Mouse (Mus musculus) lung, embryonic 14.5 days (tissue): ENCODE measurements at regions not wholly inside any gene's neighbourhood (a gene's known extent, or its start where the extent isn't known, plus 50 kb on each side); places are given as distances from the start of the nearest gene placed in this dataset.
"Not testable (repeated sequence)": the region's sequence is repeated elsewhere in the genome, so short reads cannot be mapped to it uniquely, and the experiment has no call there.

Experiments
- ATAC-seq: fragments of 200-750 bp; cut with Nextera tagmentation; 2 replicates; pipeline ENCODE4 v1.8.0; 2017; ENCODE audit warnings: mild to moderate bottlenecking, moderate TSS enrichment, moderate library complexity; ENCODE audit not compliant: insufficient read depth
- DNase-seq: peaks from one replicate; pipeline ENCODE4 v3.0.0-alpha.2; 2015
- H3K27ac ChIP-seq: fragments of 300-500 bp; sonication (generic); 2 replicates; pipeline ENCODE4 v1.5.1; 2014; ENCODE audit warnings: low read depth, mild to moderate bottlenecking, moderate library complexity
- H3K27me3 ChIP-seq: fragments of 300-500 bp; sonication (generic); 2 replicates; pipeline ENCODE4 v1.6.1; 2014; ENCODE audit warnings: low read length, control low read depth; ENCODE audit not compliant: insufficient read depth
- H3K36me3 ChIP-seq: fragments of 300-500 bp; sonication (generic); 2 replicates; pipeline ENCODE4 v1.6.1; 2014; ENCODE audit warnings: control low read depth; ENCODE audit not compliant: insufficient read depth
- H3K4me1 ChIP-seq: fragments of 300-500 bp; sonication (generic); 2 replicates; pipeline ENCODE4 v1.6.1; 2014; ENCODE audit warnings: antibody characterized with exemption, control low read depth; ENCODE audit not compliant: insufficient read depth
- H3K4me2 ChIP-seq: fragments of 300-500 bp; sonication (generic); 2 replicates; pipeline ENCODE4 v1.6.1; 2014; ENCODE audit warnings: mild to moderate bottlenecking
- H3K4me3 ChIP-seq: fragments of 300-500 bp; sonication (generic); 2 replicates; pipeline ENCODE4 v1.5.1; 2014; ENCODE audit warnings: low read depth, low read length
- H3K9ac ChIP-seq: fragments of 300-500 bp; sonication (generic); 2 replicates; pipeline ENCODE4 v1.6.1; 2014
- H3K9me3 ChIP-seq: fragments of 300-500 bp; sonication (generic); 2 replicates; pipeline ENCODE4 v1.6.1; 2016; ENCODE audit warnings: low read depth, low read length, control low read depth
- CTCF ChIP-seq: IDR thresholded peaks from 2 replicates; pipeline ENCODE4 v1.5.1; 2016; ENCODE audit warnings: antibody characterized with exemption, low read depth
- WGBS: fragments of 180-500 bp; shearing (Covaris S2); extraction: QIAGEN DNeasy Blood & Tissue Kit; methylation state at CpG from one replicate; pipeline ENCODE4 v1.1.7; 2014; 5-methylcytosine and 5-hydroxymethylcytosine counted together

DNA sequence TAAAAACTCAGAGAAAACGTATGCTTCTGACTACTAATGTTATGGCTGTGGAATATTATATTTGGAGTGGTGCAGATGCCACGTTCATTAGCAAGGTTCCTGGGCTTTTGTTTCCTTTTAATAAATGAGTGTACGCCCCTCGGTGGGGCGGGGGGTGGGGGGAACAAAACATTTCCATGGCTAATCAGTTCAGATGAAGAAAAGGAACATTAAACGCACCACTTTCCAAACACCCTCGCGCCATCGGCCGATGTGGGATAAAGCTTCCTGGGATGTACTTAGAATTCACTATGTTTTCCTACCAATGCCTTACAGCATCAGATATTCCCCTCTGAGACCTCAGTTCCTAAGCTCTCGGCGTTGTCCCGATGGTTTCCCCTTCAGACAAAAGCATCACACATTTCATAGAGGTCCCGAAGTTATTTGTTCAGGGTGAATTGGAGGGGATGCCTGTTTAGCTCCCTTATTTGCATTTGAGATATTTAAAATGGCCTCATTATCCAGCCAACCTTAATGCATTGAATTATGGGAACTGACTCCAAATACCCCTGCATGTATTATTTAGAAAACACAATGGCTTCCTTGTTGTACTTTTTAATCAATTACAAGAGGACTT lies 155.5 kb upstream of the Pmfbp1 start:
- H3K9ac ChIP-seq = no peak overlapping the region
- H3K27ac ChIP-seq = no peak overlapping the region
- WGBS = 87% methylated on average over 14 of the region's 14 CpGs
- TF ChIP-seq CTCF = no peak
- H3K4me2 ChIP-seq = no peak overlapping the region
- no peaks in the 10 kb centered on the region for H3K36me3 ChIP-seq
- no peaks in the 10 kb centered on the region for H3K27me3 ChIP-seq
- H3K4me1 ChIP-seq = no peaks in the 10 kb centered on the region
- no peaks in the 10 kb centered on the region for H3K9me3 ChIP-seq
- no peak for DNase-seq
- no peak for ATAC-seq
- no peak overlapping the region for H3K4me3 ChIP-seq

DNA sequence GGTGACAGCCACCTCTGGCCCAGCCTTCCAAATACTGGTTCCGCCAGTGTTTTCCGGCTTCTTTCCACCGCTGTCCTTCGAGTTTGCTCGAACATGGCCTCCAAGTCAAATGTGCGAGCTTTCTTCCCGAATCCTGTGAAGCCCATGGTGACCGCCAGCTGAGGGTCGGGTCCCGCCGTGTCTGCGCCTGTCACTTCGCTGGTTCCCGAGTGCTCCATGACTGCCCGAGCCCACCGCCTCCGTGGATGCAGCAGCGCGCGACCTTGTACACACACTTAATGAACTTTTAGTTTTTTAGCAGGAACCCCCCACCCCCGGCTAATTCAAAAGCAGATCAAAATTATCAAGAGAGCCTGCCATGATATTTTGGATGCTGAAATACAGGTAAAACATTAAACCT lies 153.2 kb upstream of the Pmfbp1 start:
- H3K4me3 ChIP-seq, H3K27me3 ChIP-seq, H3K4me1 ChIP-seq, ATAC-seq, H3K27ac ChIP-seq, H3K9me3 ChIP-seq, H3K36me3 ChIP-seq, DNase-seq, H3K9ac ChIP-seq, H3K4me2 ChIP-seq: not testable (repeated sequence)
- WGBS = 89% methylated on average over 21 of the region's 21 CpGs

DNA sequence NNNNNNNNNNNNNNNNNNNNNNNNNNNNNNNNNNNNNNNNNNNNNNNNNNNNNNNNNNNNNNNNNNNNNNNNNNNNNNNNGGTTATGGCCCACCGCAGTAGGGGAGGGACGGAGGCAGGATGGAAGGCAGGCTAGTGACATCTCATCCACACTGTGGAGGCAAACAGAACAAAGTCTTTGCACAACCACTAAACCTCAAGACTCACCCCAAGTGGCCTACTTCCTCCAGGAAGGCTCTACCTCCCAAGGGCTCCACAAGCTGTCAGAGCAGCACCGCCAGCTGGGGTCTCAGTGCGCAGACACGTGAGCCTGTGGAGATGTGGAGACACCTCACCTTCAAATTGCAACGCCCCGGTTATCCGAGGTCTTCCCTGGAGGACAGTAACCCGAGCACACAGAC lies 138.7 kb upstream of the Pmfbp1 start:
- DNase-seq (no peak), ATAC-seq (no peak)
- H3K9me3 ChIP-seq = no peaks in the 10 kb centered on the region
- no peak overlapping the region for H3K4me2 ChIP-seq
- TF ChIP-seq CTCF = no peak
- H3K9ac ChIP-seq = no peak overlapping the region
- WGBS = 78% methylated on average over 9 of the region's 9 CpGs
- no peak overlapping the region for H3K27ac ChIP-seq
- H3K27me3 ChIP-seq = no peaks in the 10 kb centered on the region; the same call in 1 of the 2 replicates
- no peaks in the 10 kb centered on the region for H3K4me1 ChIP-seq
- no peak overlapping the region for H3K4me3 ChIP-seq
- H3K36me3 ChIP-seq = no peaks in the 10 kb centered on the region

DNA sequence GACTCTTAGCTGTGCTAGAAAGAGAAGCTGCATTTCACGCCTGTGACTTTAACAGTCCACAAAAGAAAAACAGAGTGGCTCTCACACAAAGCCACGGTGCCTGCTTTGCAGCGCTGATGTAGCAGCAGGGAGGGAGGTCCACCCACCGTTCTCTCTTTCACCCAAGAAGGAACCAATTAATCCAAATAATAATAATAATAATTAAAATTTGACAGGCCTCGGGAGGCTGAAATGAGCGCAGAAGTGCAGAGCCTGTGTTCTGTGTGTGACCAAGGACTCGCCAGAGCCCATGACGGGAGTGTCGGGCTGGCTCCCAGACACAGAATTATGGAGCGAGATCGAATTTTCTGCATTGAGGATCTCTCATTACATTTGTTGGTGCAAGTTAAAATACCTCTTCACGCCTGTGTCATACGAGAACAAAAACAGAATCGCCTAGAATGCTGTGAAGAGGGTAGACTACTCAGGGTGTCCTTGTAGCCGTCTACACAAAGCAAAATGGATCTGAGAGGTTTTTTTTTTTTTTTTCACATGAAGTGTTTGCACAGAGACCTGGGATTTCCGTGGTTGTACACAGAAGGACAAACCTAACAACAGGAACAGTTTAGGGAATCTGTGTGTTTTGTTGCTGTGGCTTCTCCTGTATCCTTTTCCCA lies 134.3 kb upstream of the Pmfbp1 start:
- H3K27ac ChIP-seq = no peak overlapping the region
- H3K9ac ChIP-seq = no peak overlapping the region
- H3K36me3 ChIP-seq = no peaks in the 10 kb centered on the region
- no peaks in the 10 kb centered on the region; the same call in 1 of the 2 replicates for H3K27me3 ChIP-seq
- peak overlapping the region; percentile 65 for H3K4me2 ChIP-seq
- no peaks in the 10 kb centered on the region for H3K4me1 ChIP-seq
- 15% methylated on average over 16 of the region's 16 CpGs for WGBS
- TF ChIP-seq CTCF = no peak
- H3K4me3 ChIP-seq = peak overlapping the region; percentile 21; the same call in 1 of the 2 replicates
- ATAC-seq = no peak
- no peaks in the 10 kb centered on the region for H3K9me3 ChIP-seq
- DNase-seq = peak; percentile 41

DNA sequence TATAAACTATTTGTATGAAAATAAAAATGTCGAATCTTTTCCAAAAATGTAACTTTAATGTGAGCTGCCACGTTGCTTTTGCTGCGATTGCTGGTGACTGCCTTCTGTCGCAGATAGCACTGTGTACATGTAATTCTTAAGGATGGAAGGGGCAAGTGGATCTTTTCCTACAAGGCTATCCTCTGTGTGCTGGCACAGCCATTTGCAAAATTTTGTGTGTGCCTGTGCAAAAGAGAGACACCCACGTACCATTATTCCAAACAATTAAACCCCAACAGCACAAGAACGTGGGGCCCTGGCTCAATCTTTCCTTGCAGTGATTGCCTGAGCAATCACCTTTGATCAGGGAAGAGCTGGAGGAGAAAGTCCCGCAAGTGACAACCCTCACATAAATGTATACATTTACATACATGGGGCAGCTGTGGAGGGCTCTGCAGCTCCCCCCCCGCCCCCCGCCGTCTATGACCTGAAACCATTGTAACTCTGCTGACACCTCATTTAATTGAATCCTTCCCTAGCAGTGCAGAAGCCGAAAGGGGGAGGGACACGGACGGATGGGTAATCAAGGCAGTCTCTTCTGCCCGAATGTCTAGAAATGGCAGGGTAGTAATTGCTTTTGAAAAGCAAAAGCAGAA lies 133.6 kb upstream of the Pmfbp1 start:
- no peaks in the 10 kb centered on the region for H3K4me1 ChIP-seq
- WGBS = 9% methylated on average over 14 of the region's 14 CpGs
- H3K9ac ChIP-seq = no peak overlapping the region
- no peaks in the 10 kb centered on the region for H3K36me3 ChIP-seq
- H3K9me3 ChIP-seq = no peaks in the 10 kb centered on the region
- DNase-seq (peak; percentile 64), ATAC-seq (peak; percentile 38)
- no peak for TF ChIP-seq CTCF
- H3K27me3 ChIP-seq = no peaks in the 10 kb centered on the region; the same call in 1 of the 2 replicates
- H3K27ac ChIP-seq = no peak overlapping the region
- H3K4me2 ChIP-seq = peak overlapping the region; percentile 65
- peak overlapping the region; percentile 27 for H3K4me3 ChIP-seq

DNA sequence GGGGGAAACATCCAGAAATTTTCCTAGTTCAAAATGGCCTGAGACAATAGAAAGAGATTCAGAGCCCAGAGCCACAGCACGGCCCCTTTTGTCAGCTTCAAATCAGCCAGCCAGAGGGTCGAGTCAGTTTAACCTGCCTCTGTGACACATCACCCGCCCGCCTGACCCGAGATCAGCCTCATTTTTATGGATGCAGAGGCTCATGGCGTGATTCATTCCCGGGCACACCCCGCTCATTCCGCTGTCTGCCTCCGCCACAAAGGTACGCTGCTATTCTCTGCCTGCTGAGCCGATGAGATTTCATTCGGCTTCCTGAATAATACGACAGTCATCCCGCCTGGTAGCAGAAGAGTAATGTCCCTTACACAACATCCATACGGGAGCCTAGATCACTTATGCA lies 132.9 kb upstream of the Pmfbp1 start:
- 14% methylated on average over 16 of the region's 16 CpGs for WGBS
- no peaks in the 10 kb centered on the region for H3K36me3 ChIP-seq
- H3K9me3 ChIP-seq = no peaks in the 10 kb centered on the region
- TF ChIP-seq CTCF = no peak
- DNase-seq = peak; percentile 42
- H3K4me1 ChIP-seq = no peaks in the 10 kb centered on the region
- peak overlapping the region; percentile 65 for H3K4me2 ChIP-seq
- no peaks in the 10 kb centered on the region; the same call in 1 of the 2 replicates for H3K27me3 ChIP-seq
- H3K4me3 ChIP-seq = peak overlapping the region; percentile 27
- no peak for ATAC-seq
- no peak overlapping the region for H3K27ac ChIP-seq
- H3K9ac ChIP-seq = peak overlapping the region; percentile 44; the same call in 1 of the 2 replicates
